Mouse (Mus musculus) forebrain, embryonic 15.5 days (tissue): ENCODE results near the gene Ssh3. TPM values are rescaled to one million over a fixed set of nuclear protein-coding genes. Genes with fewer than 3 reads are reported as not detected.

ENCODE experiments used
- ATAC-seq: fragments of 200-750 bp; cut with Nextera tagmentation; replicated peaks from 2 replicates; pipeline ENCODE4 v1.8.0; 2017; ENCODE audit warnings: mild to moderate bottlenecking, moderate TSS enrichment, moderate library complexity
- H3K27ac ChIP-seq: fragments of 300-500 bp; sonication (generic); replicated peaks from 2 replicates; pipeline ENCODE4 v1.5.1; 2015; ENCODE audit warnings: mild to moderate bottlenecking, inconsistent platforms
- H3K27me3 ChIP-seq: fragments of 300-500 bp; sonication (generic); 2 replicates; pipeline ENCODE4 v1.6.1; 2015; ENCODE audit warnings: inconsistent platforms
- H3K36me3 ChIP-seq: fragments of 300-500 bp; sonication (generic); 2 replicates; pipeline ENCODE4 v1.6.1; 2015; ENCODE audit warnings: mild to moderate bottlenecking, inconsistent platforms
- H3K4me1 ChIP-seq: fragments of 300-500 bp; sonication (generic); 2 replicates; pipeline ENCODE4 v1.6.1; 2015; ENCODE audit warnings: inconsistent platforms
- H3K4me2 ChIP-seq: fragments of 300-500 bp; sonication (generic); replicated peaks from 2 replicates; pipeline ENCODE4 v1.6.1; 2015; ENCODE audit warnings: mild to moderate bottlenecking, inconsistent platforms
- H3K4me3 ChIP-seq: fragments of 300-500 bp; sonication (generic); 2 replicates; pipeline ENCODE4 v1.5.1; 2015; ENCODE audit warnings: mild to moderate bottlenecking, inconsistent platforms
- H3K9ac ChIP-seq: fragments of 300-500 bp; sonication (generic); replicated peaks from 2 replicates; pipeline ENCODE4 v1.6.1; 2015; ENCODE audit warnings: mild to moderate bottlenecking, inconsistent platforms
- H3K9me3 ChIP-seq: fragments of 300-500 bp; sonication (generic); 2 replicates; pipeline ENCODE4 v1.6.1; 2016; ENCODE audit warnings: inconsistent platforms
- WGBS: fragments of 180-500 bp; shearing (Covaris S2); methylation state at CpG from one replicate; pipeline ENCODE4 v1.1.7; 2015; ENCODE audit warnings: mixed read lengths; 5-methylcytosine and 5-hydroxymethylcytosine counted together
- polyA plus RNA-seq: library from polyadenylated mRNA; unstranded; fragments of >200 nt; fragmentation: Nextera tagmentation; extraction: Ambion mirVana; gene quantifications from 2 replicates; pipeline ENCODE4 v1.2.1, GENCODE M21; 2015

Ssh3 gene
- polyA plus RNA-seq, 1 experiment from 2014 or later, result 5.2 TPM

DNA sequence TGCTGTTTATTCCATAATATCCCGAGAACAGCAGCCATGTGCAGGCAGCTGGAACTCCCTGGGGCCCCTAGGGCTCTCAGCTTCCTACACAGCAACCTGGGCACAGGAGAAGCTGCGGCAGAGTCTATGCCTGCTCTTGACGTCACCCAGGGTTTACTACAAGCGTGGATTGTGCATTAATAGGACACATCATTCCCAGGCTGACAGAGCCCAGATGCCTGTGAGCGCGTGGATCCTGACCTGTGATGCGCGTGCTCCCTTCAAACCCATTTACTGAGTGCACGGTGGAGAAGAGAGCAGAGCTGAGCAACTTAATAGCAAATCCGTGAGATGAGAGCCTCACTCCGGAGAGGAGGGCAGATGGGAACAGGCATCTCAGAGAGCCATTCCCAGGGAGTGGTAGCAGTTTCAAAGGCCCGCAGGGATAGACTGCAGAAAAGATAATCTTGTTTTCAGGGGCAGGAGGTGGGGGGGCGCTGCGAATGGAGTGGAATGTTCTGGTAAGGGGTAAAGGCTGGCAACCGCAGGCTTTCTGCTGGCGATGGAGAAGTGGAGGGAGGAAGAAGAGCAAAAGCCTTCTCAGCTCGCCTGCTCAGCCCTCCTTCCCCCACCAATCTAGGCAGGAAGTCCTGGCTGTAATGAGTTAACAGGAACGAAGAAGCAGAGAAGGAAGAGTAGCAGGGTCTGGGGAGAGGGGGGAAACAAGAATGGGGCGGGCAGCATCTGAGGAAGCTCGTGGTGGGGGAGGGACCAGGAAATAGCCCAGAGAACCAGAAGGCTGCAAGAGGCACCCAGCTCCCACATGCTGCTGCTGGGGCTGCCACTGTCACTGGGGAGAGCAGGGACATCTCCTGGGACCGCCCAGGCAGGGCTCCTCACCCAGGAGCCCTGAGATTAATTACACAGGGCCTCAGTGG is 33.0 kb upstream of the Ssh3 start:
- Histone ChIP-seq H3K27me3 (no peaks in the 10 kb centered on the region), H3K9ac (0 out of 2 replicates have a peak overlapping the region, but pooled peaks have one; percentile 1), H3K27ac (peak overlapping the region; percentile 27), H3K4me1 (peaks cover 65% of the 10 kb centered on the region), H3K9me3 (no peaks in the 10 kb centered on the region), H3K36me3 (no peaks in the 10 kb centered on the region), H3K4me2 (peak overlapping the region; percentile 28), H3K4me3 (0 out of 2 replicates have a peak overlapping the region, but pooled peaks have one; percentile 2)
- 36% methylated on average over 21 of the region's 21 CpGs for WGBS
- 0 out of 2 replicates have a peak, but pooled peaks have one; percentile 14 for ATAC-seq

DNA sequence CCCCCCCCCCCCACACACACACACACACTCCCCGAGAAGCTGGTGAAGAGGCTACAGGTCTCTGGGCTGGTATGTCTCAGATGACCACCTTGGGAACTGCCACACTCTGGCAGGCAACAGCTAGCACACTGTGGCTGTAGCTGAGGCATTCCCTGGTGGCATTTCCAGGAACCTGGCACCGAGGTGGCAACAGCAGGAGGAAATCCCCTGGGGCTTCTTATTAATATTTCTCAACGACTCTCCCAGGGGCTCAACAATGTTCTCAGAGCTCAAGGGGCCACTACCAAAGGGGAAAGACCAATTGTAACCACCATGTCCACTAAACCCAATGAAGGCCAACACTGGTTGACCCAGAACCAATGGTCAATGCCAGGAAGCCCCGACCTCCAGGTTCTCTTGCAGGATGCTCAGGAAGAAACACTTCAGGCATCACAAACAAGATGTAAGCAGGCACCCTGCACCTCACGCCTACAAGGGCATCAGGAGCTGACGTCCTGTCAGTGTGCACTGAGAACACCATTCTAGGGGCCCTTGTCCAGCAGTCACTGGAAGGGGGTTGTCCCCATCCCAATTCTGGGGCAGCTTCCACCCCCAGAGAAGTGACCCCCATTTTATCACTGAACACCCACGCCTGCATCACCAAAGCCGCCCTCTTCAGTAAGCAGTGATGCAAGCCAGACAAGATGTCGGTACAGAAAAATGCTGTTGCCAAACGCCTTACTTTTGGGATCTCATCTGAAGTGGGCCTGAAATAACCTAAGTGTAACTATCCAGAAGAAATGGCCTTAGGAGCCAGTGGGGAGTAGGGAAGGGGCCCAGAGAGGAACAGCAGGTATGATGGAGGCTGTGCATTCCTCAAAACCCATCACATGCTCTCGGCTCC is 32.1 kb upstream of the Ssh3 start:
- Histone ChIP-seq H3K27ac (peak overlapping the region; percentile 27), H3K9me3 (no peaks in the 10 kb centered on the region), H3K27me3 (no peaks in the 10 kb centered on the region), H3K9ac (no peak overlapping the region), H3K4me2 (no peak overlapping the region), H3K4me1 (peaks cover 57% of the 10 kb centered on the region), H3K36me3 (no peaks in the 10 kb centered on the region), H3K4me3 (no peak overlapping the region)
- ATAC-seq, result no peak
- 70% methylated on average over 11 of the region's 11 CpGs for WGBS

- Histone ChIP-seq H3K4me2 (no peak overlapping the region), H3K4me1 (peaks cover 54% of the 10 kb centered on the region), H3K27me3 (no peaks in the 10 kb centered on the region), H3K27ac (no peak overlapping the region), H3K9me3 (no peaks in the 10 kb centered on the region), H3K4me3 (no peak overlapping the region), H3K9ac (no peak overlapping the region), H3K36me3 (no peaks in the 10 kb centered on the region)
- WGBS, result 51% methylated on average over 7 of the region's 7 CpGs
- no peak for ATAC-seq
These were observed 31.3 kb upstream of the Ssh3 start for GRCm38 (mm10) chr19:4300271-4300704.

- ATAC-seq, result no peak
- Histone ChIP-seq H3K27ac (no peak overlapping the region), H3K9ac (no peak overlapping the region), H3K9me3 (no peaks in the 10 kb centered on the region), H3K36me3 (no peaks in the 10 kb centered on the region), H3K4me3 (no peak overlapping the region), H3K4me2 (no peak overlapping the region), H3K4me1 (peaks cover 49% of the 10 kb centered on the region), H3K27me3 (no peaks in the 10 kb centered on the region)
- WGBS, result 82% methylated on average over 6 of the region's 6 CpGs
These were observed 30.7 kb upstream of the Ssh3 start for GRCm38 (mm10) chr19:4299574-4300270.

- Histone ChIP-seq H3K9ac (no peak overlapping the region), H3K9me3 (no peaks in the 10 kb centered on the region), H3K4me2 (no peak overlapping the region), H3K36me3 (no peaks in the 10 kb centered on the region), H3K27ac (no peak overlapping the region), H3K4me1 (peaks cover 43% of the 10 kb centered on the region), H3K4me3 (no peak overlapping the region), H3K27me3 (no peaks in the 10 kb centered on the region)
- ATAC-seq, result no peak
- WGBS, result 92% methylated on average over 7 of the region's 7 CpGs
These were observed 30.1 kb upstream of the Ssh3 start for GRCm38 (mm10) chr19:4299126-4299525.

GRCm38 (mm10) chr19:4298322-4299121 is 29.5 kb upstream of the Ssh3 start:
- H3K27me3 ChIP-seq, result no peaks in the 10 kb centered on the region
- H3K4me1 ChIP-seq, result peaks cover 37% of the 10 kb centered on the region
- 91% methylated on average over 17 of the region's 17 CpGs for WGBS

GRCm38 (mm10) chr19:4297851-4298250 is 28.9 kb upstream of the Ssh3 start:
- Histone ChIP-seq H3K27ac (no peak overlapping the region), H3K4me3 (no peak overlapping the region), H3K36me3 (peaks cover 2% of the 10 kb centered on the region; the same call in 1 of the 2 replicates), H3K9me3 (no peaks in the 10 kb centered on the region), H3K4me1 (peaks cover 30% of the 10 kb centered on the region), H3K27me3 (no peaks in the 10 kb centered on the region), H3K9ac (no peak overlapping the region), H3K4me2 (no peak overlapping the region)
- no peak for ATAC-seq
- 95% methylated on average over 5 of the region's 5 CpGs for WGBS

More at GRCm38 (mm10) chr19:4298322-4299121, 29.5 kb upstream of the Ssh3 start:
- no peak overlapping the region for H3K4me3 ChIP-seq
- H3K36me3 ChIP-seq, result no peaks in the 10 kb centered on the region
- ATAC-seq, result no peak
- no peaks in the 10 kb centered on the region for H3K9me3 ChIP-seq
- H3K27ac ChIP-seq, result no peak overlapping the region
- no peak overlapping the region for H3K9ac ChIP-seq
- H3K4me2 ChIP-seq, result no peak overlapping the region

- Histone ChIP-seq H3K36me3 (peaks cover 15% of the 10 kb centered on the region), H3K4me2 (no peak overlapping the region), H3K4me3 (no peak overlapping the region), H3K27me3 (no peaks in the 10 kb centered on the region), H3K4me1 (peaks cover 18% of the 10 kb centered on the region), H3K9ac (no peak overlapping the region), H3K9me3 (no peaks in the 10 kb centered on the region), H3K27ac (no peak overlapping the region)
- WGBS, result 87% methylated on average over 2 of the region's 2 CpGs
- no peak for ATAC-seq
These were observed 27.6 kb upstream of the Ssh3 start for GRCm38 (mm10) chr19:4296611-4297010.

- Histone ChIP-seq H3K27me3 (no peaks in the 10 kb centered on the region), H3K27ac (no peak overlapping the region), H3K9me3 (no peaks in the 10 kb centered on the region), H3K4me2 (no peak overlapping the region), H3K9ac (no peak overlapping the region), H3K4me1 (peaks cover 5% of the 10 kb centered on the region), H3K4me3 (no peak overlapping the region), H3K36me3 (peaks cover 27% of the 10 kb centered on the region)
- WGBS, result 94% methylated on average over 4 of the region's 4 CpGs
- ATAC-seq, result no peak
These were observed 26.4 kb upstream of the Ssh3 start for GRCm38 (mm10) chr19:4295391-4295790.

- H3K4me2 ChIP-seq, result no peak overlapping the region
- WGBS, result 76% methylated on average over 14 of the region's 14 CpGs
These were observed 25.6 kb upstream of the Ssh3 start for GRCm38 (mm10) chr19:4294381-4295097.

More at GRCm38 (mm10) chr19:4294381-4295097, 25.6 kb upstream of the Ssh3 start:
- H3K9me3 ChIP-seq, result no peaks in the 10 kb centered on the region
- no peaks in the 10 kb centered on the region for H3K27me3 ChIP-seq
- H3K4me3 ChIP-seq, result no peak overlapping the region
- no peaks in the 10 kb centered on the region for H3K4me1 ChIP-seq
- peaks cover 36% of the 10 kb centered on the region for H3K36me3 ChIP-seq
- H3K9ac ChIP-seq, result no peak overlapping the region
- ATAC-seq, result no peak
- H3K27ac ChIP-seq, result no peak overlapping the region
